Mouse (Mus musculus): ENCODE data around the gene Vsig1. TPM values are rescaled to one million over a fixed set of nuclear protein-coding genes. Genes with fewer than 3 reads are reported as not detected.

The Vsig1 gene
- not detected for polyA plus RNA-seq (2017; shearing (Covaris generic))

GRCm38 (mm10) chrX:140907360-140907759 is at the start of gene Vsig1:
Vsig1 (plus strand) TSS chrX:140907608.

GRCm38 (mm10) chrX:140956272-140956940 is 49.0 kb downstream of the Vsig1 start, which contains the start of the genes Psmd10 and Atg4a:
Psmd10 (minus strand) TSS chrX:140956728.
Atg4a (plus strand) TSS chrX:140956907.

Other genes starting within 250 kb of the Vsig1 start
- 1.3 TPM for gene Mid2, start 243.0 kb upstream of the Vsig1 start, polyA plus RNA-seq (2017; shearing (Covaris generic))
- 0.13 TPM for gene Tex13b, start 94.2 kb upstream of the Vsig1 start, polyA plus RNA-seq (2017; shearing (Covaris generic))
- 63.1 TPM for gene Psmd10, start 49.1 kb downstream of the Vsig1 start, polyA plus RNA-seq (2017; shearing (Covaris generic))
- gene Atg4a, start 49.3 kb downstream of the Vsig1 start, polyA plus RNA-seq (2017; shearing (Covaris generic)) = 39.6 TPM

All from inflammation-experienced regulatory T-cells, adult 16 weeks (primary cell).